Mouse (Mus musculus) macrophage (primary cell): ENCODE data around the gene Trappc2l. TPM values are rescaled to one million over a fixed set of nuclear protein-coding genes. Genes with fewer than 3 reads are reported as not detected.

ENCODE experiments used
- H3K27ac ChIP-seq: fragments of 350-480 bp; formaldehyde crosslinking; 2 replicates; pipeline ENCODE4 v1.9.0; 2021
- H3K36me3 ChIP-seq: fragments of 350-480 bp; formaldehyde crosslinking; 2 replicates; pipeline ENCODE4 v1.9.0; 2021; ENCODE audit errors: inconsistent target
- H3K4me3 ChIP-seq: fragments of 350-480 bp; formaldehyde crosslinking; 2 replicates; pipeline ENCODE4 v1.9.0; 2021; ENCODE audit errors: inconsistent target
- H3K79me2 ChIP-seq: fragments of 350-480 bp; formaldehyde crosslinking; 2 replicates; pipeline ENCODE4 v1.9.0; 2021; ENCODE audit errors: inconsistent target
- WGBS: methylation state at CpG from one replicate; pipeline ENCODE4 v1.1.7; 2026; ENCODE audit warnings: inconsistent platforms; ENCODE audit not compliant: missing documents; 5-methylcytosine and 5-hydroxymethylcytosine counted together
- polyA plus RNA-seq: library from polyadenylated mRNA; stranded (reverse); fragments of 250-400 nt; gene quantifications from 3 replicates; pipeline ENCODE4 v1.2.4, GENCODE M21; 2018; ENCODE audit warnings: inconsistent platforms

The Trappc2l gene
- polyA plus RNA-seq, 1 experiment from 2014 or later = 54.4 TPM

DNA sequence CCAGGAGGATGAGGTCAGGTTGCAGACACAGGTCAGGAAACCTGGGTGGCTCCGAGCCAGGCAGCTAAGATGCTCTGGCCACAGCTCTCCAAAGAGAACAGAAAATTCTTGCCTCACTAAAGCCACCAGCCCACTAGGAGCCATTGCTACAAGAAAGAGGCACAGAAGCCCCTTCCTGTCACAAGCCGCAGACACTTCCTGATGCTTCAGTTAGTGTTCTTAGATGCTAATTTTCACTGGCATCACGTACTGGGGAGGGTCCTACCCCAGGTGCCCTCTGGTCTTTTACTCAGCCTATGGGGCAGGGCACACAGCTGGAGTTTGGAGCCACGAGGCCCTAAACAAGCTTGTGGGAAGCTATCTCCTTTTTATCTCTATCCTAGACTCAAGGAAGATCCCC lies 15.4 kb upstream of the Trappc2l start:
- Histone ChIP-seq H3K36me3 (peaks cover 54% of the 10 kb centered on the region), H3K79me2 (no peaks in the 10 kb centered on the region), H3K27ac (no peak overlapping the region), H3K4me3 (no peak overlapping the region)
- WGBS = 37% methylated on average over 4 of the region's 4 CpGs

DNA sequence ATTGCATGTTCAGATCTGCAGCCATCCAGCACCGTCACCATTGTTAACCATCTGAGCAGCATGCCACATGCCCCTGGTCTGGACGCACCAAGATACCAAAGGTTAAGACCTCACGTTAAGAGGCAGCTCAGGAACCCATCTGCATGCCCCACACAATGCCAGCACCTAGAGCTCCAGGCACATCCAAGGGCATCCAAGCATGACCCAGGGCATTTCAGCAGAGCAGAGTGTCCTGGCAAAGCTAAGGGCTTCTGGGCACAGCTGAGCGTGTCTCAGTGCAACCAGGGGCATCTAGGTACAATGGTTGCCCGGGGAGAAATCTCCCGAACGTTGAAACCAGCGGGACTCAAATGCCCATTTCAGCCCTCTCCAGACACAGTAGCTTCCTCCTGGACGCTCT lies 10.8 kb upstream of the Trappc2l start:
- Histone ChIP-seq H3K79me2 (no peaks in the 10 kb centered on the region; the same call in 1 of the 2 replicates), H3K27ac (no peak overlapping the region), H3K36me3 (peaks cover 54% of the 10 kb centered on the region), H3K4me3 (no peak overlapping the region)
- WGBS = over 99% methylated on average over 9 of the region's 9 CpGs

DNA sequence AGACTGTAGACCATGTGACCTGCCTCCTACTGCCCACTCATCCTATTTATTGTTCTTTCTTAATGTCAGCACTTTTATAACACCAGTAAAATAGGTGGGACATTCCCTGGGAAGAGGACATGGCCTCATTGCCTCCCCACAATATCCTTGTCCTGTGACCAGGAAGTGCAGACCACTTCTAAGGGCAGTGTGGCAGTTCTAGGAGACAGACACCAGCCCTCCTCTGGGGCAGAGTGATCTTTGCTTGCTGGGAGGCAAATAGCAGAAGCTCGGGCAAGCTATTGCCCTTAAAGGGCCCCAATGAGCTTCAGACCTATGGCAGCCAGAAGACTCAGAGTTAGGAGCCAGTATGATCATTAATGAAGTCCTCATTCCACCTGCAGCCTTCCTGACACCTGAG lies 6.8 kb upstream of the Trappc2l start:
- Histone ChIP-seq H3K79me2 (peaks cover 21% of the 10 kb centered on the region), H3K36me3 (peaks cover 34% of the 10 kb centered on the region; the same call in 1 of the 2 replicates), H3K27ac (peak overlapping the region; percentile 62), H3K4me3 (no peak overlapping the region)
- WGBS = 27% methylated on average over 1 of the region's 1 CpGs

DNA sequence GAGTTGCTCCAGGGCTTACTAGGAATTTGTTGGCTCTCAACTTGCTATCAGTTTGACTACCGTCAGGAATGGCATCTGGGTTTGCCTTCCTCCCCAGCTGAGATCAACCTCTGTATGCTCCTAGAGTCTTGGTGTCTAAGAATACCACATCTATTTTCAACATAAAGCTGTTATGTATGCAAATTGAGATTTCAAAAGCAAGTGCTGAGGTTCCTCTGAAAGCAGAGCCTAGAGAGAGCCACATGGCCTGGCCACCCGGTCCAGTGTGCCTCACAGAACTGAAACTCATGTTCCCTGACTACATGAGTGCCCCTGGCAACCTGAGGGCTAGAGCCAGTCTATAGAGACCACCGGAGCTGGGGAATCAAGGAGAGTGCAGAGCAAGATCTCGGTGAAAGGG lies 6.1 kb upstream of the Trappc2l start:
- Histone ChIP-seq H3K27ac (peak overlapping the region; percentile 62), H3K36me3 (peaks cover 27% of the 10 kb centered on the region; the same call in 1 of the 2 replicates), H3K4me3 (no peak overlapping the region), H3K79me2 (peaks cover 28% of the 10 kb centered on the region)
- 45% methylated on average over 4 of the region's 4 CpGs for WGBS

DNA sequence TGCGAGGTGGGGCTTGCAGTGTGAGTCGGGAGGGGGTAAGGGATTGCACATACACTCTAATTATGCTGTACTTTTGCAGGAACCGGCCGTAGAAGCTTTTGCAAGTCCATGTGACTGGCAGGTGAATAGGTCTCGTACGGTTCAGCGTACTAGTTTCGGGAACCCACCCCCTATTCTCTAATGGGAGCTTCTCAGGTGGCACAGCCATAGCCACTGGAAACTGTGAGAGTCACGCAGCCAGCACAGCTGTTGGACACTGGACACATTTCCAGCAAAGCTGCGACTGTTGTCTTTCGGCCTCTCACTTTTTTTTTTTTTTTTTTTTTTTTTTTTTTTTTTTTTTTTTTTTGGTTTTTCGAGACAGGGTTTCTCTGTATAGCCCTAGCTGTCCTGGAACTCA lies 4.6 kb upstream of the Trappc2l start:
- peaks cover 16% of the 10 kb centered on the region; the same call in 1 of the 2 replicates for H3K36me3 ChIP-seq
- WGBS = 88% methylated on average over 9 of the region's 12 CpGs
- H3K27ac ChIP-seq = no peak overlapping the region
- peaks cover 35% of the 10 kb centered on the region for H3K79me2 ChIP-seq
- no peak overlapping the region for H3K4me3 ChIP-seq

DNA sequence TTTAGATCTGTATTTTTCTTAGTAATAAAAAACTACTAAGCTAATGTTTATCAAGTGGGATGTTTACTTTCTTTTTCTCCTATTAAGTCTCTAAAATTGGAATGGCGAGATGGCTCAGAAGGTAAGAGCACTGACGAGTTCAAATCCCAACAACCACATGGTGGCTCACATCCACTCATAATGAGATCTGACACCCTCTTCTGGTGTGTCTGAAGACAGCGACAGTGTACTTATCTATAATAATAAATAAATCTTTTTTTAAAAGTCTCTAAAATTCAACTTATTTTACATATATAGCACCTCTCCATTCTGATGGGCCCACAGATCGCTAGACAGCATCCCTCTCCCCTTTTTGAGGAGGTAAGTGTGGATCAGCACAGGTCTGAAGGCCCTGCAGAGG lies 1.2 kb upstream of the Trappc2l start:
- Histone ChIP-seq H3K4me3 (peak overlapping the region; percentile 73; the same call in 1 of the 2 replicates), H3K27ac (no peak overlapping the region), H3K36me3 (peaks cover 14% of the 10 kb centered on the region), H3K79me2 (peaks cover 52% of the 10 kb centered on the region)
- WGBS = 71% methylated on average over 4 of the region's 4 CpGs

DNA sequence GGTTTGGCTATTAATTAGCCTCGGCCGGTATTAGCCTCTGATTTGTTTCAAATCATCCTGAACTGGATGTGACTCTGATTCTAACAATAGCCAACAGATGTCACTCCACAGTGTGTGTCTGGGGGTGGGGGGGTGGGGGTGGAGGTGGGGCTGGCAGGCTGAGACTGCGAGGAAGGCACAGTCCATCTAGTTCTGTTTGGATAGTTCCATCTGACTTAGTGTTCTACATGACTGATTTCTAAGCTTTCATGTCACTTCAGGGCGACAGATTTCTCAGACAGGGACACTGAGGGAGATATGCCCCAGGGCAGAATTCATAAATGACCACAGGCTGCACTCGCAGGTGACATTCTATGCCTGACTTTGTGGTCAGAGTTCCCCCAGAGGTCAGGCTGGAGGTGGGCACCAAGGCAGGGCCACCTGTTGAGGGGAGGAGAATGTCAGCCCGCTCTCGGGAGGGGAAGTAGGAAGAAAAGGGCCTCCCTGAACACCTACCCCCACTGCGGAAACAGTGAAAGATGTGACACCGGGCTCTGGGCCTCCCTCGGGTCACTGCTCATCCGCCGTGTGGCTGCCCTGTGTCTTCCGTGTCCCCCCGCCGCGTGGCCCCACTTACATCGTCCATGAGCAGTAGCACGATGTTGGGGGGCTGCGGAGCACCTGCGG lies 695 bp upstream of the Trappc2l start:
- Histone ChIP-seq H3K36me3 (peaks cover 20% of the 10 kb centered on the region), H3K27ac (peak overlapping the region; percentile 66), H3K4me3 (peak overlapping the region; percentile 73), H3K79me2 (peaks cover 52% of the 10 kb centered on the region)
- 6% methylated on average over 20 of the region's 20 CpGs for WGBS

DNA sequence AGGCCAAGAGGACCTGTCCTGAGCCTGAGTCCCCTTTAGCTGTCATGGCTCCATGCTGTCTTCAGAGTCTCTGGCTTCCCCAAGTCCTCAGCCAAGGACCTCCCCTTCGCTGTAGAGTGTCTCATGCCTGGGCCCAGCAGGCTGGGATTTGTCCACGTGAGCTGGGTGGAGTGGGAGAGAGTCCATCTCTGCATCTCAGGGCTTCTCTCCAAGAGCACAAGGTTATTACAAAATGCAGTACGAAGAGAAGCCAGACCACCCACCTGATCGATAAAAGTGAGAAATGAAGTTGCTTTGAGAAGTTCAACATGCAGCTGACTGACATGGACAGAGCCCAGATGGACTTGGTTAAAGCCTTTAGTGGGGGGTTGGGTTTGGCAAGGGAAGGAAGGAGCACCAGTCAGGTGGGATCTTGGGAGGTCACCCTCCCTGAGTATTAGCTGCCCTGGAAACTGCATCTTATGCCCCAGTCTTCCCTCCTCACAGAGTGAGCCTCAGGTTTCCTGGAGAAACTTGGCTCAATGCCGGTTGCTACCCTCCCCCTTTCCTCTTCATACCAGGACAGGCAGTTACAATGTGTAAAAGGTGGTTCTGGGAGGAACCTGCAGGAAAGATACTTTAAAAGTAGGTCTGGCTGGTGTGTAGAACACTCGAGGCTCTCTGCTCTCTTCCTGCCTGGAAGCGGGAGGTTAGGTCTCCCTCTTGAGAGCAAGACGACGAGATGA lies 4.9 kb downstream of the Trappc2l start:
- 80% methylated on average over 9 of the region's 9 CpGs for WGBS
- Histone ChIP-seq H3K4me3 (no peak overlapping the region), H3K27ac (no peak overlapping the region), H3K36me3 (peaks cover 22% of the 10 kb centered on the region), H3K79me2 (peaks cover 17% of the 10 kb centered on the region)

DNA sequence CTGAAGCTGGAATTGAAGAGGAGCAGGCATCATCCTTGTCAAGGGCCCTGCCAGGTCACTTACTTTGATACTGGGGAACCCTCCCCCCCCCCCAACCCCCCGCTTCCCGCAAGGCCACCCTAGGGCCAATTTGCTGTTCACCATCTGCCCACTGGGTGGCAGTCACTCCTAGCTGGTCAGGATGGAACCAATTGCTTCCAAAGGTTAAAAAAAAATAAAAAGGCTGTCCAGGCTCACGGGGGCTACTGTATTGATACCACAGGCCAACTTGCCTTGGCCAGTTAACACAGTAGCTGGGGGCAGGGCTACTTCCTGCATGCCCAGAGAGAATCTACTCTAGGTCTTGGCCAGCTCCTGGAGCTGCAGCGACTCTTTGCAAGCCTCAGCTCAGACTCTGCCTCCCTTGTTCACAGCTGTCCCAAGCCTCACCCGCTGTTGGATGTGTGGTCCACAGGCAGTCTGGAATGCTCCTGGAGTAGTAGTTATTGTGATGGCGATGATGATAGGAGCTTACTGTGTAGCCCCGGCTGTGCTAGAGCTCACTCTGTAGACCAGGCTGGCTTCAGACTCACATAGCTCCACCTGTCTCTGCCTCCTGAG lies 6.6 kb downstream of the Trappc2l start:
- WGBS = 71% methylated on average over 5 of the region's 7 CpGs
- H3K27ac ChIP-seq = no peak overlapping the region
- H3K36me3 ChIP-seq = peaks cover 22% of the 10 kb centered on the region
- no peak overlapping the region for H3K4me3 ChIP-seq
- peaks cover 7% of the 10 kb centered on the region; the same call in 1 of the 2 replicates for H3K79me2 ChIP-seq

DNA sequence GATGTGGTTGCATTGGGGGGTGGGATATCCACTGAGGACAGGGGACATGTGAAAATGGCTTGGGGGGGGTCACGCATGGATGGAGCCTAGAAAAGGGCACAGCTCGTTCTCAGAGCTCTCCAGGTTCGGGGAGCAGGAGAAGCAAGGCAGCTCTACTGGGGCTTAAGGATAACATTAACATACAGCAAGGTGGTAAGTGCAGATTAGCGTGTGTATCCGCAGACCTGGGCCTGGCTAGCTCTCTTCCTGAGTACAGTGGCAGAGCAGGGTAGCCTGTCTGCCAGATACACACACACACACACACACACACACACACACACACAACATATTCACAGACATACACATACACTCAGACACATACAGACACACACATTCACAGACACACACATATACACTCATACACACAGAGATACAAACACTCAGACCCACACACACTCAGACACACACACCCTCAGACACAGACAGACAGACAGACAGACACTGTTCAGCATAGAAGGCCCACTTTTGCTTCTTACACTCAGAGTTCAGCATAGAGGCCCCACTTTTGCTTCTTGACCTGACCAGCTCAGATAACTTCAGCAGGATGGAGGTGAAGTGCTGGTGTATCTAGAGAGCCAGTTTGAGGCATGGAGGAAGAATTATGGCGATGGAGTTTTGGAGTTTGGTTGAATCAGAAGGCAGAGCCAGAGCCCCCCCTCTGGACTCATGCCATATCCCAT lies 7.4 kb downstream of the Trappc2l start:
- 89% methylated on average over 6 of the region's 6 CpGs for WGBS
- H3K79me2 ChIP-seq = no peaks in the 10 kb centered on the region; the same call in 1 of the 2 replicates
- no peak overlapping the region for H3K4me3 ChIP-seq
- peaks cover 21% of the 10 kb centered on the region for H3K36me3 ChIP-seq
- H3K27ac ChIP-seq = no peak overlapping the region

DNA sequence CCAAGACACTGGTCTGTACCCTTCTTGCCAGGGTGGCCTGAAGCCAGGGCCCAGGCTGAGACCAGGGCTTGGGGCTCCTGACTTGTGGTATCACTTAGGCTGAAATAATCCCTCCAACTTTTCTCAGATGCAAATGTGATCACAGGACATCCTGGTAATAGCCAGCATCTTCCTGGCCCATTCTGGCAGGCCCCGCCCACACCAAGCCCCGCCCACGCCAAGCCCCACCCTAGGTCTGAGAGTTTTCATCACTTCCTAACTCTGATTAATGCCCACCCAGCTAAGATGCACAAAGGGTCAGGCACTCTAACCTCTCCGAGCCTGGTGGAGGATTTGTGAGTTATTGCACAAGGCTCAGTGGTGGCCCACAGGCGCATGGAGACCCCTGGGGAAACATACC lies 9.0 kb downstream of the Trappc2l start:
- H3K4me3 ChIP-seq = no peak overlapping the region
- WGBS = 53% methylated on average over 5 of the region's 5 CpGs
- peaks cover 6% of the 10 kb centered on the region for H3K36me3 ChIP-seq
- no peaks in the 10 kb centered on the region for H3K79me2 ChIP-seq
- no peak overlapping the region for H3K27ac ChIP-seq

DNA sequence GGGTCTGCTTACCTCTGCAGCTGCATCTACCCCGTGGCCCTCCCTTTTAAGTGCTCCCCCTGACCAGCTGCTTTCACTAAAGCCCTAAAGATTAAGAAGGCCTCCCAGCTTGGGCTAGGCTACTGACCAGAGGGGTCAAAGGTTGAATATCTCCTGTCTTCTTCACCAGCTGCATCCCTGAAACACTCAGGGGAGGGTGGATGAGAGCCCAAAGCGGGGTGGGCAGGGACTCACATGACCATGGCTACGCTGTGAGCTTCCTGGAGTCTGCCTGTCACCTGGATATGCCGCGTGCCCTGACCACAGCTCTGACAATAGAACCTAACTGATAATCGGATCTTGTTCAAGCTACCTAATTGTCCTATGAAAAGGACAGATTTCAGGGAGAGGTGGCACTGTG lies 11.3 kb downstream of the Trappc2l start, which contains the start of gene Pabpn1l:
Gene Pabpn1l (minus strand): TSS at position 13 of the 400 bp plus-strand sequence.
- Histone ChIP-seq H3K27ac (no peak within 1 kb of the TSS), H3K36me3 (no peaks in the 10 kb centered on the region), H3K4me3 (no peak within 1 kb of the TSS), H3K79me2 (no peaks in the 10 kb centered on the region)
- WGBS = 82% methylated on average over 6 of the region's 6 CpGs

DNA sequence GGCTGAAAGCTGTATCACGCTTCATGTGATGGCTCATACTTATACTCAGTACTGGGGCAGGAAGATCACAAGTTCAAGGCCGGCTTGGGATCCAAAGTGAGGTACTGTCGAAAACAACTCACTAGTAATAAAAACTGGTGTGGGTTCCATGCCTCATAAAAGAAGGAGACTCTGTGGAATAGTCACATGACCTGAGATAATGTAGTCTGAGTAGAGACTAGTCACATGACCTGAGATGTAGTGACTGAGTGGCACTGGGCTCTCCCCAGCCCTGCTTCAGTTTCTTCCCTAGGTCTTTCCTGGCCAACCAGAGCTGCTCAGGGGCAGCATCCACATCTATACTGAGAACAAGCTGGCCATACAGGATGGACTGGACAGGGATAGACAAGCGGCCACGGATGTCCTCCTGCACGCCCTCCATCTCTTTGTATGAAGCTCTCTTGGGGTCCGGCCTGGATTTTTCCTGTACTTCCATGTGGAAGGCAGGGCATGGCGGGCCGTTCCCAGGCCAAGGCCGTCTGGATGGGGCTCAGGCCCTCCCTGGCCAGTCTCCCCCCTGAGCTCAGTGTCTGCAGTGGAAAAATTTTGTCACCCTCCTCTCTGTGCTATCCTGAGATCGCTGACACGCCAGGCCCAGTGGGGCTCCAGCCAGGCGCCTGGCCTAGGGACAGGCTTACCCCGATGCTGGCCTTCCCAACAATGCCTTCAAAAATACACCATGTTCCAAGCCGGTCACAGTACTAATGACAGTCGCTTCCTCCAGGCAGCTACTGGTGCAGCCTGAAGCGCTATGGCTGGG lies 12.6 kb downstream of the Trappc2l start:
- no peaks in the 10 kb centered on the region for H3K79me2 ChIP-seq
- H3K4me3 ChIP-seq = no peak overlapping the region
- H3K36me3 ChIP-seq = no peaks in the 10 kb centered on the region
- H3K27ac ChIP-seq = no peak overlapping the region
- 93% methylated on average over 17 of the region's 17 CpGs for WGBS

DNA sequence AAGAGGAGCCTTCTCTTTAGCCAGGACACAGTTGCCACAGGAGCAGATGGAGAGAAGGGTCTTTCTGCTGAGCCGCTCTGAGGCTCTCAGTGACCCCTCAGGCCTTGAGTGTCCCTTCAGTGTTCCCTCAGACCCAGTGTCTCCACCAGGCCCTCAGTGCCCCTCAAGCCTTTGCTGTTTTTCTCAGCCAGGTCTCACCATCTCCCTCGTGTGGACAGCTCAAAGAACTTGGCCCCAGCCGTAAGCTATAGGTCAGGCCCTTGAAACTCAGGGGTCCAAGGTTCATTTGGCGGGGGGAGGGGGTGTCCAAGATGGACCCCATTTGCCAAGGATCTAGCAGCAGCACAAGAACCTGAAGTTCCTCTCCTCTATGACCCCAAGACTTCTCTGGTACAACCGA lies 13.2 kb downstream of the Trappc2l start:
- H3K4me3 ChIP-seq = no peak overlapping the region
- no peak overlapping the region for H3K27ac ChIP-seq
- no peaks in the 10 kb centered on the region for H3K79me2 ChIP-seq
- no peaks in the 10 kb centered on the region for H3K36me3 ChIP-seq
- WGBS = 88% methylated on average over 5 of the region's 5 CpGs
